Mouse (Mus musculus) stomach, postnatal 0 days (tissue): ENCODE data around the gene Heatr9.

ENCODE experiments used
- CTCF ChIP-seq: IDR thresholded peaks from 2 replicates; pipeline ENCODE4 v1.5.1; 2016; ENCODE audit warnings: antibody characterized with exemption, low read depth, mild to moderate bottlenecking, moderate library complexity
- EP300 ChIP-seq: optimal IDR thresholded peaks from 2 replicates; pipeline ENCODE3; 2016; ENCODE audit warnings: antibody characterized with exemption

- TF ChIP-seq CTCF (no peak), EP300 (no peak)
These were observed 7.0 kb upstream of the Heatr9 start for GRCm38 (mm10) chr11:83529024-83529423.
